Mouse (Mus musculus) megakaryocyte, embryonic 14.5 days (primary cell): ENCODE measurements around the gene Nt5c3.

Experiments used
- FLI1 ChIP-seq: IDR thresholded peaks from 2 replicates; pipeline ENCODE4 v1.6.1; 2012; ENCODE audit warnings: low read length, inconsistent platforms, mixed read lengths
- GATA1 ChIP-seq: IDR thresholded peaks from 3 replicates; pipeline ENCODE4 v1.6.1; 2012; ENCODE audit warnings: mixed read lengths, low read length, inconsistent platforms, borderline replicate concordance

GRCm38 (mm10) chr6:56877985-56878384 lies 45.7 kb downstream of the Nt5c3 start:
- TF ChIP-seq GATA1 (no peak), FLI1 (no peak)
